Mouse (Mus musculus): Measurements from ENCODE around the gene Gchfr. TPM values are rescaled to one million over a fixed set of nuclear protein-coding genes. Genes with fewer than 3 reads are reported as not detected.

Gchfr gene
- polyA plus RNA-seq, 1 experiment: not detected

GRCm38 (mm10) chr2:119171574-119171973 lies 4.0 kb downstream of the Gchfr start:
- H3K27ac ChIP-seq (ENCODE audit: insufficient read depth, low read depth, low read length): no peak overlapping the region
- H3K4me3 ChIP-seq (ENCODE audit: insufficient read depth, low read depth, low read length): no peak overlapping the region
- 81% methylated on average over 8 of the region's 8 CpGs for WGBS
- no peak for TF ChIP-seq POLR2A (IDR thresholded peaks at IDR 0.05; ENCODE audit: insufficient read depth, low read depth, low read length)
- TF ChIP-seq CTCF (IDR thresholded peaks at IDR 0.05; ENCODE audit: insufficient read depth, low read depth, low read length): no peak
- H3K4me1 ChIP-seq (ENCODE audit: control insufficient read depth, insufficient read depth, low read length): peaks cover 65% of the 10 kb centered on the region

- WGBS: 68% methylated on average over 7 of the region's 7 CpGs
- TF ChIP-seq POLR2A (IDR thresholded peaks at IDR 0.05; ENCODE audit: insufficient read depth, low read depth, low read length): no peak
- no peak for TF ChIP-seq CTCF (IDR thresholded peaks at IDR 0.05; ENCODE audit: insufficient read depth, low read depth, low read length)
These were observed 4.9 kb downstream of the Gchfr start for GRCm38 (mm10) chr2:119172446-119172845.

GRCm38 (mm10) chr2:119172862-119173576 lies 5.4 kb downstream of the Gchfr start:
- 25% methylated on average over 13 of the region's 13 CpGs for WGBS
- peaks cover 54% of the 10 kb centered on the region for H3K4me1 ChIP-seq (ENCODE audit: control insufficient read depth, insufficient read depth, low read length)
- no peak for TF ChIP-seq POLR2A (IDR thresholded peaks at IDR 0.05; ENCODE audit: insufficient read depth, low read depth, low read length)
- no peak for TF ChIP-seq CTCF (IDR thresholded peaks at IDR 0.05; ENCODE audit: insufficient read depth, low read depth, low read length)
- peak overlapping the region; percentile 76 for H3K27ac ChIP-seq (ENCODE audit: insufficient read depth, low read depth, low read length)
- H3K4me3 ChIP-seq (ENCODE audit: insufficient read depth, low read depth, low read length): no peak overlapping the region

More at GRCm38 (mm10) chr2:119172446-119172845, 4.9 kb downstream of the Gchfr start:
- H3K27ac ChIP-seq (ENCODE audit: insufficient read depth, low read depth, low read length): peak overlapping the region; percentile 76
- peaks cover 59% of the 10 kb centered on the region for H3K4me1 ChIP-seq (ENCODE audit: control insufficient read depth, insufficient read depth, low read length)
- H3K4me3 ChIP-seq (ENCODE audit: insufficient read depth, low read depth, low read length): no peak overlapping the region

GRCm38 (mm10) chr2:119173991-119174651 lies 6.5 kb downstream of the Gchfr start, which contains the start of gene Gm14137:
Gene Gm14137, plus strand, starts transcription at chr2:119174509.
- TF ChIP-seq POLR2A (IDR thresholded peaks at IDR 0.05; ENCODE audit: insufficient read depth, low read depth, low read length) (no peak), CTCF (IDR thresholded peaks at IDR 0.05; ENCODE audit: insufficient read depth, low read depth, low read length) (no peak)
- Histone ChIP-seq H3K4me1 (ENCODE audit: control insufficient read depth, insufficient read depth, low read length) (peaks cover 57% of the 10 kb centered on the region), H3K27ac (ENCODE audit: insufficient read depth, low read depth, low read length) (peak within 1 kb of the TSS; percentile 76), H3K4me3 (ENCODE audit: insufficient read depth, low read depth, low read length) (no peak within 1 kb of the TSS)
- 14% methylated on average over 8 of the region's 8 CpGs for WGBS

- peaks cover 51% of the 10 kb centered on the region for H3K4me1 ChIP-seq (ENCODE audit: control insufficient read depth, insufficient read depth, low read length)
- peak overlapping the region; percentile 76 for H3K27ac ChIP-seq (ENCODE audit: insufficient read depth, low read depth, low read length)
- no peak overlapping the region for H3K4me3 ChIP-seq (ENCODE audit: insufficient read depth, low read depth, low read length)
- TF ChIP-seq CTCF (IDR thresholded peaks at IDR 0.05; ENCODE audit: insufficient read depth, low read depth, low read length) (no peak), POLR2A (IDR thresholded peaks at IDR 0.05; ENCODE audit: insufficient read depth, low read depth, low read length) (no peak)
- WGBS: 72% methylated on average over 14 of the region's 14 CpGs
These were observed 7.3 kb downstream of the Gchfr start for GRCm38 (mm10) chr2:119174866-119175265.

GRCm38 (mm10) chr2:119175614-119176013 lies 8.0 kb downstream of the Gchfr start:
- Histone ChIP-seq H3K27ac (ENCODE audit: insufficient read depth, low read depth, low read length) (no peak overlapping the region), H3K4me1 (ENCODE audit: control insufficient read depth, insufficient read depth, low read length) (peaks cover 47% of the 10 kb centered on the region), H3K4me3 (ENCODE audit: insufficient read depth, low read depth, low read length) (no peak overlapping the region)
- TF ChIP-seq POLR2A (IDR thresholded peaks at IDR 0.05; ENCODE audit: insufficient read depth, low read depth, low read length) (no peak), CTCF (IDR thresholded peaks at IDR 0.05; ENCODE audit: insufficient read depth, low read depth, low read length) (no peak)
- WGBS: 82% methylated on average over 6 of the region's 6 CpGs

GRCm38 (mm10) chr2:119176761-119177160 lies 9.2 kb downstream of the Gchfr start:
- Histone ChIP-seq H3K4me1 (ENCODE audit: control insufficient read depth, insufficient read depth, low read length) (peaks cover 43% of the 10 kb centered on the region), H3K4me3 (ENCODE audit: insufficient read depth, low read depth, low read length) (no peak overlapping the region), H3K27ac (ENCODE audit: insufficient read depth, low read depth, low read length) (no peak overlapping the region)
- WGBS: 66% methylated on average over 3 of the region's 3 CpGs
- TF ChIP-seq POLR2A (IDR thresholded peaks at IDR 0.05; ENCODE audit: insufficient read depth, low read depth, low read length): no peak
- TF ChIP-seq CTCF (IDR thresholded peaks at IDR 0.05; ENCODE audit: insufficient read depth, low read depth, low read length): no peak

GRCm38 (mm10) chr2:119177384-119177939 lies 9.9 kb downstream of the Gchfr start:
- no peak for TF ChIP-seq CTCF (IDR thresholded peaks at IDR 0.05; ENCODE audit: insufficient read depth, low read depth, low read length)
- no peak for TF ChIP-seq POLR2A (IDR thresholded peaks at IDR 0.05; ENCODE audit: insufficient read depth, low read depth, low read length)
- peaks cover 37% of the 10 kb centered on the region for H3K4me1 ChIP-seq (ENCODE audit: control insufficient read depth, insufficient read depth, low read length)
- 60% methylated on average over 5 of the region's 5 CpGs for WGBS

GRCm38 (mm10) chr2:119182914-119183313 lies 15.3 kb downstream of the Gchfr start:
- TF ChIP-seq POLR2A (IDR thresholded peaks at IDR 0.05; ENCODE audit: insufficient read depth, low read depth, low read length) (no peak), CTCF (IDR thresholded peaks at IDR 0.05; ENCODE audit: insufficient read depth, low read depth, low read length) (no peak)
- Histone ChIP-seq H3K4me3 (ENCODE audit: insufficient read depth, low read depth, low read length) (no peak overlapping the region), H3K4me1 (ENCODE audit: control insufficient read depth, insufficient read depth, low read length) (peaks cover 3% of the 10 kb centered on the region; the same call in 1 of the 2 replicates), H3K27ac (ENCODE audit: insufficient read depth, low read depth, low read length) (no peak overlapping the region)
- 82% methylated on average over 7 of the region's 7 CpGs for whole genome bisulfite sequencing

More at GRCm38 (mm10) chr2:119177384-119177939, 9.9 kb downstream of the Gchfr start:
- H3K27ac ChIP-seq (ENCODE audit: insufficient read depth, low read depth, low read length): no peak overlapping the region
- no peak overlapping the region for H3K4me3 ChIP-seq (ENCODE audit: insufficient read depth, low read depth, low read length)

Measured in olfactory bulb, adult 2 months (tissue).